Mouse (Mus musculus): ENCODE measurements at regions not wholly inside any gene's neighbourhood (a gene's known extent, or its start where the extent isn't known, plus 50 kb on each side); places are given as distances from the start of the nearest gene placed in this dataset.
"Not testable (repeated sequence)": the region's sequence is repeated elsewhere in the genome, so short reads cannot be mapped to it uniquely, and the experiment has no call there.

- peak; percentile 69 for DNase-seq
Measured at GRCm38 (mm10) chr13:74563483-74564330, 69.9 kb upstream of the Zfp825 start.

- DNase-seq = not testable (repeated sequence)
Measured at GRCm38 (mm10) chr13:74564331-74564727, 70.5 kb upstream of the Zfp825 start.

- DNase-seq = not testable (repeated sequence)
Measured at GRCm38 (mm10) chr13:74569967-74570366, 69.4 kb upstream of the Erap1 start.
